Mouse (Mus musculus): ENCODE results near the gene Zfp445. TPM values are rescaled to one million over a fixed set of nuclear protein-coding genes. Genes with fewer than 3 reads are reported as not detected.

Zfp445 gene
- total and polyA plus RNA-seq, 3 experiments: 25.4 to 61.5 (median 45.5) TPM

DNA sequence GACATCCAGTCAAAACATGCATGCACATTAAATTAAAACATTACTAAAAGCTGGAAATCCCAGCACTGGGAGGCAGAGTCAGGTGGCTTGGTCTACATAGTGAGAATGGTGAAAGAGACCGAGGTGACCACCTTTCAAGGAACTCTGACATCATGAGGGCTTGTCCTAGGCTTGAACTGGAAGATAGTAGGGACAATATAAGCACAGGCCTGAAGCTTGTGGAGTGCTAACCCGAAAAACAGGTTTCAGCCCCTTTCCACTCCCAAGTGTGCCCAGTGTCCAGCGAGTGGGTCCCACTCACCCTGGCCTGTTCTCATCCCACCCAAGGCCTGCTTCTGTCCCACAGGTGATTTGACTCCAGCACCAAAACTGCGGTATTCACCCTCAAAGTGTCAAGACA is 28.6 kb downstream of the Zfp445 start:
- no peak for DNase-seq (ENCODE audit: low read depth, low spot score)
- Histone ChIP-seq H3K36me3 (ENCODE audit: control insufficient read depth in 1 of 2, insufficient read depth in 2 of 2, low read length in 2 of 2) (no peaks in the 10 kb centered on the region), H3K4me1 (ENCODE audit: control insufficient read depth in 1 of 2, insufficient read depth in 2 of 2, low read length in 2 of 2) (no peaks in the 10 kb centered on the region), H3K27ac (ENCODE audit: control insufficient read depth, low read depth, low read length) (no peak overlapping the region), H3K27me3 (ENCODE audit: control insufficient read depth in 1 of 2, insufficient read depth in 2 of 2, low read length in 2 of 2) (no peaks in the 10 kb centered on the region), H3K4me3 (ENCODE audit: control insufficient read depth in 1 of 2, insufficient read depth in 1 of 2, low read depth in 2 of 2, low read length in 2 of 2) (no peak overlapping the region), H3K79me2 (ENCODE audit: control insufficient read depth, insufficient read depth, low read length, poor library complexity) (no peaks in the 10 kb centered on the region), H3K9ac (ENCODE audit: control insufficient read depth, low read depth, low read length, poor library complexity, severe bottlenecking) (no peak overlapping the region), H3K9me3 (replicated peaks; ENCODE audit: insufficient read depth, low read length) (no peaks in the 10 kb centered on the region)
- TF ChIP-seq CHD2 (IDR thresholded peaks at IDR 0.05; ENCODE audit: low read length) (no peak), TCF12 (IDR thresholded peaks at IDR 0.05; ENCODE audit: low read depth, low read length) (no peak), MAX (IDR thresholded peaks at IDR 0.05; ENCODE audit: low read length) (no peak), RAD21 (IDR thresholded peaks at IDR 0.05; ENCODE audit: low read depth, low read length) (no peak)

DNA sequence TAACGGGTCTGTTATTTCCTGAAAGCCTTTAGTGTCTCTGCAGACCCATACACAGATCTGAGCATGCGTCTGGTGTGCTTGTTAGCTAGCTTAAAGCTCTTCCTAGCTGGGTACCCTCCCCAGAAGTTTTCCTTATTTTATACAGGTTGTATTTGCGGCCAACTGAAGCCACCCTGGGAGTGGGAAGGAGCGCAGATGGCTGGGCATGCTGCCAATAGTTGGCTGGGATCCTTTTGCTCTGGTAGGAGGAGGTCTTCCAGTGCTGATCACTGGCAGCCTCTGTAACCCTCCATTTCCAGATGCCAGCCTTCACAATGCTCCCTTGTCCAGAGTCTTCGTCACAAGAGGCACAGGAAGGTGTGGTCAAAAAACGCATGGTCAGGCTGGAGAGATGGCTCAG is 29.0 kb downstream of the Zfp445 start:
- no peak for DNase-seq (ENCODE audit: low read depth, low spot score)
- H3K79me2 ChIP-seq (ENCODE audit: control insufficient read depth, insufficient read depth, low read length, poor library complexity): no peaks in the 10 kb centered on the region
- no peaks in the 10 kb centered on the region for H3K9me3 ChIP-seq (replicated peaks; ENCODE audit: insufficient read depth, low read length)
- no peak for TF ChIP-seq EP300 (IDR thresholded peaks at IDR 0.05; ENCODE audit: low read depth in 1 of 2, low read length in 2 of 2)
- no peak for TF ChIP-seq RCOR1 (IDR thresholded peaks at IDR 0.05; ENCODE audit: low read depth, low read length)
- TF ChIP-seq GABPA (IDR thresholded peaks at IDR 0.05; ENCODE audit: low read depth, low read length): no peak
- no peak for TF ChIP-seq E2F4 (IDR thresholded peaks at IDR 0.05; ENCODE audit: borderline replicate concordance, low read depth, low read length)
- TF ChIP-seq NELFE (IDR thresholded peaks at IDR 0.05; ENCODE audit: low read depth, low read length): no peak
- TF ChIP-seq KAT2A (conservative IDR thresholded peaks at IDR 0.05; ENCODE audit: low read depth, low read length): no peak
- TF ChIP-seq MYC (IDR thresholded peaks at IDR 0.05; ENCODE audit: low read depth, low read length): no peak
- no peak for TF ChIP-seq TBP (IDR thresholded peaks at IDR 0.05; ENCODE audit: low read depth, low read length)
- TF ChIP-seq JUND (IDR thresholded peaks at IDR 0.05; ENCODE audit: low read depth, low read length): no peak
- no peak for TF ChIP-seq GATA1 (IDR thresholded peaks at IDR 0.05; ENCODE audit: low read depth, low read length)
- TF ChIP-seq ZMIZ1 (IDR thresholded peaks at IDR 0.05; ENCODE audit: low read depth, low read length): no peak
- TF ChIP-seq MAX (IDR thresholded peaks at IDR 0.05; ENCODE audit: low read length): no peak
- H3K27ac ChIP-seq (ENCODE audit: control insufficient read depth, low read depth, low read length): no peak overlapping the region
- H3K27me3 ChIP-seq (ENCODE audit: control insufficient read depth in 1 of 2, insufficient read depth in 2 of 2, low read length in 2 of 2): no peaks in the 10 kb centered on the region
- no peak overlapping the region for H3K4me3 ChIP-seq (ENCODE audit: control insufficient read depth in 1 of 2, insufficient read depth in 1 of 2, low read depth in 2 of 2, low read length in 2 of 2)
- H3K4me1 ChIP-seq (ENCODE audit: control insufficient read depth in 1 of 2, insufficient read depth in 2 of 2, low read length in 2 of 2): no peaks in the 10 kb centered on the region
- H3K36me3 ChIP-seq (ENCODE audit: control insufficient read depth in 1 of 2, insufficient read depth in 2 of 2, low read length in 2 of 2): no peaks in the 10 kb centered on the region
- no peak overlapping the region for H3K9ac ChIP-seq (ENCODE audit: control insufficient read depth, low read depth, low read length, poor library complexity, severe bottlenecking)

DNA sequence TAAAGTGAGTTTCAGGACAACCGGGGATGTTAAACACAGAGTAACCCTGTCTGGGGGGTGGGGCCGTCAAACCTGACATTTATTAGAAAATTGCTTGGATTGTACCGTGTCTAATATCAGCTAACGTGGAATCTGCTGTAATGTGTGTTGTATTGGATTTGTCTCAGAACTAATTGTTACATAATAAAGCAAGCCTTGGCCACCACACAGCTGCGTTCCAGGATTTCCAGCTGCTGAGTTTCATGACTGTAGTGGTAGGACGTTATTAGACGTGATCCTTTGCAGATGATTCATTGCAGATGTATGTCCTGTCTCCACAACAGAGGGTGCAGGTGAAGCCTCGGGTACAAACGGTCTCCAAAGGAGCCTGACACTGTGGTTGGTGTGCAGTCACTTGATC is 29.7 kb downstream of the Zfp445 start:
- no peak overlapping the region for H3K27ac ChIP-seq (ENCODE audit: control insufficient read depth, low read depth, low read length)
- H3K4me1 ChIP-seq (ENCODE audit: control insufficient read depth in 1 of 2, insufficient read depth in 2 of 2, low read length in 2 of 2): no peaks in the 10 kb centered on the region
- no peaks in the 10 kb centered on the region for H3K79me2 ChIP-seq (ENCODE audit: control insufficient read depth, insufficient read depth, low read length, poor library complexity)
- no peak for DNase-seq (ENCODE audit: low read depth, low spot score)
- H3K4me3 ChIP-seq (ENCODE audit: control insufficient read depth in 1 of 2, insufficient read depth in 1 of 2, low read depth in 2 of 2, low read length in 2 of 2): no peak overlapping the region
- H3K36me3 ChIP-seq (ENCODE audit: control insufficient read depth in 1 of 2, insufficient read depth in 2 of 2, low read length in 2 of 2): no peaks in the 10 kb centered on the region
- TF ChIP-seq CHD2 (IDR thresholded peaks at IDR 0.05; ENCODE audit: low read length): no peak
- TF ChIP-seq POLR2AphosphoS5 (IDR thresholded peaks at IDR 0.05; ENCODE audit: borderline replicate concordance, low read depth, low read length): no peak
- TF ChIP-seq USF1 (IDR thresholded peaks at IDR 0.05; ENCODE audit: low read depth, low read length): no peak
- no peak for TF ChIP-seq TAL1 (IDR thresholded peaks at IDR 0.05; ENCODE audit: low read length)
- no peak for TF ChIP-seq CTCF (IDR thresholded peaks at IDR 0.05 in 2 of 3, conservative IDR thresholded peaks at IDR 0.05 in 1 of 3; ENCODE audit: control insufficient read depth in 1 of 3, insufficient read depth in 1 of 3, low read depth in 2 of 3, low read length in 3 of 3, poor library complexity in 1 of 3, severe bottlenecking in 1 of 3)
- TF ChIP-seq CHD1 (IDR thresholded peaks at IDR 0.05; ENCODE audit: low read depth, low read length): no peak
- no peak for TF ChIP-seq SIN3A (IDR thresholded peaks at IDR 0.05; ENCODE audit: low read length)
- no peak for TF ChIP-seq ELF1 (IDR thresholded peaks at IDR 0.05; ENCODE audit: low read depth, low read length)
- no peak for TF ChIP-seq RCOR1 (IDR thresholded peaks at IDR 0.05; ENCODE audit: low read depth, low read length)
- TF ChIP-seq MEF2A (IDR thresholded peaks at IDR 0.05; ENCODE audit: extremely low read depth, insufficient replicate concordance, low read depth, low read length, poor library complexity, severe bottlenecking): no peak
- TF ChIP-seq ETS1 (IDR thresholded peaks at IDR 0.05; ENCODE audit: low read depth, low read length): no peak
- H3K27me3 ChIP-seq (ENCODE audit: control insufficient read depth in 1 of 2, insufficient read depth in 2 of 2, low read length in 2 of 2): no peaks in the 10 kb centered on the region
- H3K9ac ChIP-seq (ENCODE audit: control insufficient read depth, low read depth, low read length, poor library complexity, severe bottlenecking): no peak overlapping the region
- no peaks in the 10 kb centered on the region for H3K9me3 ChIP-seq (replicated peaks; ENCODE audit: insufficient read depth, low read length)

All from MEL (cell line).